Mouse (Mus musculus) G1E (cell line): ENCODE data around the gene Micu1. TPM values are rescaled to one million over a fixed set of nuclear protein-coding genes. Genes with fewer than 3 reads are reported as not detected.

Experiments used
- ATAC-seq: 2 replicates; pipeline ENCODE4 v1.8.0; 2016; ENCODE audit warnings: mild to moderate bottlenecking; ENCODE audit not compliant: insufficient number of reproducible peaks, poor library complexity, low FRiP score, severe bottlenecking; ENCODE audit errors: extremely low read depth
- DNase-seq: peaks from one replicate; pipeline ENCODE4 v3.0.0; 2012; ENCODE audit warnings: low spot score
- H3K27me3 ChIP-seq: 2 replicates; pipeline ENCODE4 v1.6.1; 2012; ENCODE audit warnings: mild to moderate bottlenecking, low read length, inconsistent platforms; ENCODE audit not compliant: insufficient read depth
- H3K36me3 ChIP-seq: replicated peaks from 2 replicates; pipeline ENCODE3; 2012; ENCODE audit warnings: mild to moderate bottlenecking, inconsistent platforms
- H3K4me1 ChIP-seq: 2 replicates; pipeline ENCODE4 v1.6.1; 2012; ENCODE audit warnings: low read depth, low read length, inconsistent platforms, mixed read lengths; ENCODE audit not compliant: insufficient read depth
- H3K4me3 ChIP-seq: 2 replicates; pipeline ENCODE4 v1.5.1; 2012; ENCODE audit warnings: low read depth, mild to moderate bottlenecking, inconsistent platforms, low read length, moderate library complexity, mixed read lengths
- H3K9me3 ChIP-seq: replicated peaks from 2 replicates; pipeline ENCODE4 v1.6.1; 2012; ENCODE audit warnings: inconsistent platforms
- CTCF ChIP-seq: IDR thresholded peaks from 2 replicates; pipeline ENCODE4 v1.5.1; 2012; ENCODE audit warnings: low read depth, low read length, inconsistent platforms, mixed read lengths
- GATA1 ChIP-seq: IDR thresholded peaks from 2 replicates; pipeline ENCODE4 v1.6.1; 2012; ENCODE audit warnings: borderline replicate concordance, low read length, inconsistent platforms, mixed read lengths
- GATA2 ChIP-seq: IDR thresholded peaks from 2 replicates; pipeline ENCODE4 v1.6.1; 2012; ENCODE audit warnings: low read depth, low read length, inconsistent platforms, borderline replicate concordance
- POLR2AphosphoS5 ChIP-seq: IDR thresholded peaks from 2 replicates; pipeline ENCODE4 v1.6.1; 2012; ENCODE audit warnings: low read depth, low read length, inconsistent platforms; ENCODE audit not compliant: insufficient replicate concordance
- TAL1 ChIP-seq: conservative IDR thresholded peaks from 2 replicates; pipeline ENCODE4 v1.6.1; 2012; ENCODE audit warnings: low read depth, low read length, inconsistent platforms, mixed read lengths
- polyA plus RNA-seq: library from polyadenylated mRNA; stranded (reverse); fragments of >175 nt; gene quantifications from 2 replicates; pipeline ENCODE4 v1.2.3, GENCODE M21; 2012
- total RNA-seq, 2 experiments: library from RNA; stranded (forward) in 1 of 2; stranded (reverse) in 1 of 2; fragments of 200-1000 nt in 1 of 2; fragments of >200 nt in 1 of 2; fragmentation: Nextera tagmentation in 1 of 2; gene quantifications; 2 replicates each; pipeline ENCODE4 v1.2.3; 2014 to 2017

Micu1 gene
- total and polyA plus RNA-seq, 3 experiments, result 7.9 to 37.4 (median 24.5) TPM

DNA sequence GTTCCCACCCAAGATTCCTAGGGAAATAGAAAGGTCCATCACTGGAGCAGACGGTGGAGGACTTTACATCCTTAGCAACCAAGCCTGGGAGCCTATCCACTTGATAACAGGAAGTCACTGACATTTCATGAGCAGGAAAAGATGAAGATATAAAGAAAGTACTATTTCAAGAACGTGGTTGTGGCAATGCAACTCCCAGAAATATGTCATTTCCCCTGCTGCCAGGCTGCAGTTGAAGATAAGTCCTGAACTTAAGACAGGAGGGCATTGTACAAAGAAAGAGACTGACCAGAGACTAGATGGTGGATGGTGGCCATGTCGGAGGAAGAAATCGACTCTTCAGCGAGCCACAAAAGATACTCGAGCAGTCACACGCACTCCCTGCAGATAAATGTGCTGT, 129.7 kb downstream of the Micu1 start:
- no peaks in the 10 kb centered on the region for H3K27me3 ChIP-seq
- H3K4me3 ChIP-seq, result no peak overlapping the region
- ATAC-seq (no peak), DNase-seq (no peak)
- peaks cover 26% of the 10 kb centered on the region for H3K36me3 ChIP-seq
- H3K9me3 ChIP-seq, result no peaks in the 10 kb centered on the region
- TF ChIP-seq TAL1 (no peak), POLR2AphosphoS5 (no peak), GATA1 (no peak), GATA2 (no peak), CTCF (no peak)
- H3K4me1 ChIP-seq, result no peaks in the 10 kb centered on the region

GRCm38 (mm10) chr10:59835301-59836155, 133.3 kb downstream of the Micu1 start:
- peaks cover 12% of the 10 kb centered on the region for H3K36me3 ChIP-seq
- H3K4me1 ChIP-seq, result no peaks in the 10 kb centered on the region
- no peak overlapping the region for H3K4me3 ChIP-seq
- no peak for ATAC-seq
- DNase-seq, result no peak
- TF ChIP-seq TAL1, result no peak
- TF ChIP-seq POLR2AphosphoS5, result no peak
- TF ChIP-seq GATA2, result no peak
- TF ChIP-seq GATA1, result no peak
- TF ChIP-seq CTCF, result no peak
- H3K9me3 ChIP-seq, result no peaks in the 10 kb centered on the region
- no peaks in the 10 kb centered on the region for H3K27me3 ChIP-seq

GRCm38 (mm10) chr10:59837490-59837889, 135.2 kb downstream of the Micu1 start:
- no peak overlapping the region for H3K4me3 ChIP-seq
- no peaks in the 10 kb centered on the region for H3K9me3 ChIP-seq
- no peaks in the 10 kb centered on the region for H3K27me3 ChIP-seq
- ATAC-seq (no peak), DNase-seq (no peak)
- TF ChIP-seq GATA2 (no peak), GATA1 (no peak), POLR2AphosphoS5 (no peak), CTCF (no peak)
- H3K36me3 ChIP-seq, result peaks cover 7% of the 10 kb centered on the region
- no peaks in the 10 kb centered on the region for H3K4me1 ChIP-seq

DNA sequence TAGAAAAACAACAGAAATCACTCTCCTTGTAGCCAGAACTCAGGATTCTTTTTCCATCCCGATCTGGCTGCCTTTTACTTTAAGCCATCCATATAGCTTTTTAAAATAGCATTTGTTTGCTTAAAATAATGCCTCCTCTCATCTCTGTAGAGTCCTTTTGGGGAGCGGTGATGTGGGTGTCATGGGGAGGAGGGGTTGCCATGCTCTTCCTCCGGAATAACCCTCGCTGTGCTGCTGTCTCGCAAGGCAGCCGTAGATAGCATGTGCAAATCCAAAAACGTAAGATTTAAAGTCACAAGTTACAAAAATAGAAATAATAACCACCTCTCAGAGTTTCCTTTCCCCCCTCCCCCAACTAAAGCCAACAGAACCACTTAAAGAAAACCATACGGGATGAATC, 139.2 kb downstream of the Micu1 start:
- no peak overlapping the region for H3K4me3 ChIP-seq
- H3K36me3 ChIP-seq, result peaks cover 6% of the 10 kb centered on the region
- no peaks in the 10 kb centered on the region for H3K27me3 ChIP-seq
- H3K9me3 ChIP-seq, result no peaks in the 10 kb centered on the region
- ATAC-seq (no peak), DNase-seq (no peak)
- no peak for TF ChIP-seq CTCF
- H3K4me1 ChIP-seq, result no peaks in the 10 kb centered on the region

DNA sequence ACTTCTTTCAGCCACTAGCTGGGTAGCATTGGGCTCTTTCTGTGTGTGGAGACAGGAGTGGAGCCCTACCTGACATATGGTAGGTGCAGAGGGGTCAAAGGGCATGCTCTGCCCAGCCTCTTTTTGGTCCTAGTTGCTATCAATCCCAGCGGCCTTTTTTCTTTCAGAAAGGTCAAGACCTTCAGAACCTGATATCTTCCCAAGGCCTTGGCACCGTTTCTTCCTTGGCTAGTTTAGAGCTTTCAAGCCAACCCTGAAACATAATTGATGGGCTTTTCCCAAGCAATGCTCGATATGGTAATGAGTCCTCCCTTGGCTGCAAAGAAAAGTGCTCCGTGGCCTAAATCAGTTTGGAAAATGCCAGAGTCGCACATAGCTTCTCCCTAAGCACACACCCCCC, 140.8 kb downstream of the Micu1 start:
- no peaks in the 10 kb centered on the region for H3K4me1 ChIP-seq
- H3K4me3 ChIP-seq, result no peak overlapping the region
- H3K27me3 ChIP-seq, result no peaks in the 10 kb centered on the region
- DNase-seq (no peak), ATAC-seq (no peak)
- TF ChIP-seq POLR2AphosphoS5 (no peak), GATA2 (no peak), CTCF (no peak), GATA1 (no peak), TAL1 (no peak)
- H3K9me3 ChIP-seq, result no peaks in the 10 kb centered on the region
- peaks cover 2% of the 10 kb centered on the region for H3K36me3 ChIP-seq

DNA sequence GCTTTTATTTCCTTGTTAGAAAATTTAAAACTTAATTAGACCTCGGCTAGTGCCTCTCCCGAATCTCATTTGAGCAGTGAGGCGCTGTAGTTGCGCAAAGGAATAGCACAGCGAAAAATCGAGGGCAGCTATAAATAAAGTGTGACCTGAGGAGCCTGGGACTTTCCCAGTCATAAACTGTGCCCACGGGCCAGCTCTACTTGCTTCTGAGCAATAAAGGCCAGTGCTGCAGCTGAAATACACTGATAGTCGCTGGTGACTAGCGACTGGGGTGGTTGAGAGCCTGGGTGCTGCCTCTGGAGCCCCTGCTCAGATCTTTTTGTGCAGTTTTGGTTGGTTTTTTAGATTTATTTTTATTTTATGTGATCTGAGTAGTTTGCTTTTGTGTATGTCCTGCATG, 142.4 kb downstream of the Micu1 start:
- no peak for ATAC-seq
- no peak for DNase-seq
- Histone ChIP-seq H3K4me1 (no peaks in the 10 kb centered on the region), H3K4me3 (no peak overlapping the region), H3K36me3 (peaks cover 8% of the 10 kb centered on the region), H3K9me3 (no peaks in the 10 kb centered on the region), H3K27me3 (no peaks in the 10 kb centered on the region)
- no peak for TF ChIP-seq TAL1
- TF ChIP-seq POLR2AphosphoS5, result no peak
- no peak for TF ChIP-seq GATA1
- no peak for TF ChIP-seq GATA2
- no peak for TF ChIP-seq CTCF
